Mouse (Mus musculus) ES-E14 (cell line): ENCODE measurements around the gene Slc3a1.

ENCODE experiments used
- CHD2 ChIP-seq: IDR thresholded peaks from 2 replicates; pipeline ENCODE4 v1.6.1; 2014; ENCODE audit warnings: mild to moderate bottlenecking, low read depth, low read length, inconsistent platforms
- HCFC1 ChIP-seq: IDR thresholded peaks from 2 replicates; pipeline ENCODE4 v1.6.1; 2012; ENCODE audit warnings: low read length, inconsistent platforms, borderline replicate concordance; ENCODE audit not compliant: insufficient read depth
- MAFK ChIP-seq: IDR thresholded peaks from 2 replicates; pipeline ENCODE4 v1.6.1; 2014; ENCODE audit warnings: mild to moderate bottlenecking, low read depth, low read length, inconsistent platforms; ENCODE audit not compliant: insufficient read depth
- ZC3H11A ChIP-seq: IDR thresholded peaks from 2 replicates; pipeline ENCODE4 v1.6.1; 2012; ENCODE audit warnings: low read depth, mild to moderate bottlenecking, inconsistent platforms, low read length, borderline replicate concordance
- ZNF384 ChIP-seq: IDR thresholded peaks from 2 replicates; pipeline ENCODE4 v1.6.1; 2012; ENCODE audit warnings: low read depth, low read length, inconsistent platforms

GRCm38 (mm10) chr17:85028797-85029196 is 621 bp downstream of the Slc3a1 start:
- TF ChIP-seq ZNF384 (no peak), ZC3H11A (no peak), HCFC1 (no peak), MAFK (no peak), CHD2 (no peak)
